Mouse (Mus musculus) CH12.LX (cell line): Measurements from ENCODE around the gene Cd151.

Experiments
- CHD2 ChIP-seq: IDR thresholded peaks from 2 replicates; pipeline ENCODE4 v1.6.1; 2011; ENCODE audit warnings: low read length, improper control_type of control experiment
- CTCF ChIP-seq, 2 experiments: IDR thresholded peaks in 1 of 2; conservative IDR thresholded peaks in 1 of 2; 2 replicates each; pipeline ENCODE4 v1.5.1; 2011 to 2012; ENCODE audit warnings: low read depth in 2 of 2, low read length in 2 of 2, improper control_type of control experiment in 1 of 2, inconsistent platforms in 1 of 2, mild to moderate bottlenecking in 1 of 2, moderate library complexity in 1 of 2
- E2F4 ChIP-seq: IDR thresholded peaks from 2 replicates; pipeline ENCODE4 v1.6.1; 2011; ENCODE audit warnings: low read depth, low read length, improper control_type of control experiment; ENCODE audit not compliant: insufficient replicate concordance
- ELF1 ChIP-seq: IDR thresholded peaks from 2 replicates; pipeline ENCODE4 v1.6.1; 2014; ENCODE audit warnings: low read depth, mild to moderate bottlenecking, inconsistent platforms, low read length, improper control_type of control experiment
- MAFK ChIP-seq: IDR thresholded peaks from 2 replicates; pipeline ENCODE4 v1.6.1; 2011; ENCODE audit warnings: low read length, improper control_type of control experiment; ENCODE audit not compliant: insufficient replicate concordance
- MAX ChIP-seq: IDR thresholded peaks from 2 replicates; pipeline ENCODE4 v1.6.1; 2011; ENCODE audit warnings: low read length, improper control_type of control experiment
- MXI1 ChIP-seq: IDR thresholded peaks from 2 replicates; pipeline ENCODE4 v1.6.1; 2011; ENCODE audit warnings: mild to moderate bottlenecking, low read depth, low read length, improper control_type of control experiment
- NRF1 ChIP-seq: IDR thresholded peaks from 2 replicates; pipeline ENCODE4 v1.6.1; 2014; ENCODE audit warnings: low read depth, mild to moderate bottlenecking, inconsistent platforms, low read length, improper control_type of control experiment, moderate library complexity
- POLR2A ChIP-seq: IDR thresholded peaks from 2 replicates; pipeline ENCODE4 v1.6.1; 2011; ENCODE audit warnings: low read depth, mild to moderate bottlenecking, improper control_type of control experiment, low read length
- POLR2AphosphoS2 ChIP-seq: IDR thresholded peaks from 2 replicates; pipeline ENCODE4 v1.6.1; 2011; ENCODE audit warnings: low read depth, low read length, improper control_type of control experiment
- ZKSCAN1 ChIP-seq: IDR thresholded peaks from 2 replicates; pipeline ENCODE4 v1.6.1; 2012; ENCODE audit warnings: low read depth, inconsistent platforms, low read length, improper control_type of control experiment, borderline replicate concordance
- ZNF384 ChIP-seq: IDR thresholded peaks from 2 replicates; pipeline ENCODE4 v1.6.1; 2012; ENCODE audit warnings: low read depth, low read length, improper control_type of control experiment, inconsistent platforms

DNA sequence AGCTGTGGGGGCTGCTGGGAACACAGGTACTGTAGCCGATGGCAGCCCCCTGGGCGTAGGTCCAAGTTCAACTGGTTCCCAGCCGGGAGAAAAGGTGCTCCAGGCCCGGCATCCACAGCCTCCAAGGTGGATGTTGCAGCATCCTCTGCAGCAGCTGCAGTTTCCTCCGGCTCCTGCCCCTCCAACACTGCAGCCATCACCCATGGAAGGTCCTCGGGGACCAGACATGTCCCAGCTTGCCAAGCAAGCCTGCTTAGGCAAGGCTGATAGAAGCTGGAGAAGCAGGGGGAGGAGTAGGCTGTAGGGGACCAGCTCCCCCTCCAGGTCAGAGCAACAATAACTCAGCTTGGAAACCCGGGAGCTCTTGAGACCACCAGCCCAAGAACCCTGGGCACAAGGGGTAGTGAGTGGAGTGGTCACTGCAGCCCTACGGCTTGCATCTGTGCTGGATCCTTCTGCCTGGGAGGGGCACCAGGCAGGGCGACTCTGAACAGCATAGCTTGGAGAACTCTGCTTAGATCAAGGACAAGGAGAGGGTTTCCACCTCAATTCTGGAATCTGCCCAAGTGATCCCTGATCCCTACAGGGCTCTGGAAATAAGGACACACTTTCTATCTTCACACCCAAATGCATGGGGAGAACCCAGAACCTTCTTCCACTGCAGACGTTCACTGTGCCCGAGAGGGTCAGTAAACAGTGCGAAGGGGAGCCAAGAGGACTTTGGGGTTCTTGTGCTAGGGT lies 23.9 kb upstream of the Cd151 start:
- TF ChIP-seq MAX: peak; percentile 57
- TF ChIP-seq MAFK: no peak
- no peak for TF ChIP-seq MXI1
- TF ChIP-seq CTCF (conservative IDR thresholded peaks at IDR 0.05 in 1 of 2, IDR thresholded peaks at IDR 0.05 in 1 of 2; ENCODE audit: low read depth in 2 of 2, low read length in 2 of 2): peak; percentile 10 to 74; a peak in 2 of 4 replicates
- no peak for TF ChIP-seq ZNF384
- TF ChIP-seq E2F4: no peak
- peak; percentile 48; the same call in 1 of the 2 replicates for TF ChIP-seq POLR2A
- TF ChIP-seq POLR2AphosphoS2: no peak
- no peak for TF ChIP-seq ZKSCAN1
- no peak for TF ChIP-seq NRF1
- TF ChIP-seq CHD2: no peak
- TF ChIP-seq ELF1: no peak
